Mouse (Mus musculus): ENCODE data around the gene Slc38a5. TPM values are rescaled to one million over a fixed set of nuclear protein-coding genes. Genes with fewer than 3 reads are reported as not detected.

Slc38a5 gene
- polyA plus RNA-seq (2011; ENCODE audit: insufficient read depth, insufficient read length, low read depth, missing spikeins), result 0.63 and 1.7 TPM in 2 replicates

- Histone ChIP-seq H3K36me3 (ENCODE audit: control insufficient read depth, insufficient read depth, low read length, poor library complexity, severe bottlenecking) (no peaks in the 10 kb centered on the region), H3K9ac (ENCODE audit: low read depth, poor library complexity, severe bottlenecking) (no peak within 1 kb of the TSS), H3K27me3 (ENCODE audit: control insufficient read depth, insufficient read depth, low read length, poor library complexity, severe bottlenecking) (no peaks in the 10 kb centered on the region), H3K4me3 (ENCODE audit: low read depth, low read length) (no peak within 1 kb of the TSS), H3K4me1 (ENCODE audit: control insufficient read depth, insufficient read depth, low read length) (no peaks in the 10 kb centered on the region), H3K9me3 (replicated peaks; ENCODE audit: control insufficient read depth, insufficient read depth, low read length, poor library complexity, severe bottlenecking) (no peaks in the 10 kb centered on the region), H3K27ac (ENCODE audit: insufficient read depth, low read length) (no peak within 1 kb of the TSS)
- TF ChIP-seq POLR2A (IDR thresholded peaks at IDR 0.05; ENCODE audit: insufficient read depth, low read length) (no peak), EP300 (IDR thresholded peaks at IDR 0.05; ENCODE audit: insufficient read depth, low read depth, low read length) (no peak), CTCF (IDR thresholded peaks at IDR 0.05; ENCODE audit: low read depth, low read length) (no peak)
Measured at GRCm38 (mm10) chrX:8271083-8271820, at the start of gene Slc38a5. TSS of gene Slc38a5 (plus strand) at chrX:8271133.

DNA sequence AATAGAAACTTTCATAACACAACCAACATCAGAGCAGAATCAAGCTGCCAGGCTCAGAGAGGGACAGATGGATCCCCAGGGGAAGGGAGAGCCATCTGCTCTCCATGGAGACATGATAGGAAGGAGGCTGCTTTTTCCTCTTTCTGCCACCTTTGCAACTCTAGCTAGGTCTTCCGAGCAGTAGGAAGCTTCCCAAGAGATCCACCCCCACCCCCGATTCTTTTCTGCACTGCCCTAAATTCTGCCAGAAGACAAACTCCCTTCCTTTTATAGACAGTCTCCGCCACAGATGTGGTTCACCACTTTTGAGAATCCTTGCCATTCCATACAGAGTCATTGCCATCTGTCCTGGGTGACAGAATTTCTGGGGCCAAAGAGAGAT is 48.6 kb upstream of the Slc38a5 start:
- TF ChIP-seq CTCF (IDR thresholded peaks at IDR 0.05; ENCODE audit: low read depth, low read length) (no peak), EP300 (IDR thresholded peaks at IDR 0.05; ENCODE audit: insufficient read depth, low read depth, low read length) (no peak), POLR2A (IDR thresholded peaks at IDR 0.05; ENCODE audit: insufficient read depth, low read length) (no peak)
- no peaks in the 10 kb centered on the region; the same call in 1 of the 2 replicates for H3K27me3 ChIP-seq (ENCODE audit: control insufficient read depth, insufficient read depth, low read length, poor library complexity, severe bottlenecking)
- no peak overlapping the region for H3K4me3 ChIP-seq (ENCODE audit: low read depth, low read length)

DNA sequence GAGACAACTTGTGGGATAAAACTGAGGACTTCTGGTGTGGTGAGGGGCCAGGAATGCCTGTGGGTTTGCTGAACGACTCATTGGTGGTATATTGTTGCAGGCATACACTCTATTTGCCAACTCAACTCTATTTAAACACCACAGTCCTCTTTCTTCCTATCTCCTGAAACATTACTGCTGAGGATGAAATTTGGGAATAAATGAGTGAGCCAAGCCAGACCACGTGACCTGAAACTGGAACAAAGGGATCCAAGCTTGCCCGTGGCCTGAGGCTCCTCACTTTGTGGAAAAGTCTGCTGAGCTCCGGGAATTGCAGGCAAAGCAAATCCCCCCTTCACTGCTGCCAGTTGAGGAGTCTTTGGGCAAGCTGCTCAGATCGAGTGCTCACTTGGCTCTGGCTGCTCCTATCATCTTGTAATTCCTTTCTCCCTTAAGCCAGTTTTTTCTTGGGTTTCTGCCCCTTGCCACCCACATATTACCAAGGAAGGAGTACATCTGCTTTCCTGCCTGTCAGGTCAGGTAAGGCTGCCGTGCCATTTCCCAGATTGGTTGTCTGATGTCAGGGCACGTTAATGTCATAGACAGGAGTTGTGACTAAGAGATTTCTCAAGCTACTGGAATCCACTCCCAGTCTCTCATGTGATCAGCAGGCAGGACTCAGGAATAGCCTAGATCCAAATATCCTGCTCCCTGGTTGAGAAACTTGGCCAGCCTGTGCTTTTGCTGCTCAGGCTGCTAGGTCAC is 48.1 kb upstream of the Slc38a5 start:
- Histone ChIP-seq H3K27ac (ENCODE audit: insufficient read depth, low read length) (no peak overlapping the region), H3K4me3 (ENCODE audit: low read depth, low read length) (no peak overlapping the region), H3K36me3 (ENCODE audit: control insufficient read depth, insufficient read depth, low read length, poor library complexity, severe bottlenecking) (no peaks in the 10 kb centered on the region), H3K27me3 (ENCODE audit: control insufficient read depth, insufficient read depth, low read length, poor library complexity, severe bottlenecking) (no peaks in the 10 kb centered on the region; the same call in 1 of the 2 replicates), H3K9ac (ENCODE audit: low read depth, poor library complexity, severe bottlenecking) (no peak overlapping the region), H3K4me1 (ENCODE audit: control insufficient read depth, insufficient read depth, low read length) (peaks cover 2% of the 10 kb centered on the region), H3K9me3 (replicated peaks; ENCODE audit: control insufficient read depth, insufficient read depth, low read length, poor library complexity, severe bottlenecking) (no peaks in the 10 kb centered on the region)
- no peak for TF ChIP-seq EP300 (IDR thresholded peaks at IDR 0.05; ENCODE audit: insufficient read depth, low read depth, low read length)
- no peak for TF ChIP-seq CTCF (IDR thresholded peaks at IDR 0.05; ENCODE audit: low read depth, low read length)
- no peak for TF ChIP-seq POLR2A (IDR thresholded peaks at IDR 0.05; ENCODE audit: insufficient read depth, low read length)

More for the DNA sequence above, 48.6 kb upstream of the Slc38a5 start:
- Histone ChIP-seq H3K27ac (ENCODE audit: insufficient read depth, low read length) (no peak overlapping the region), H3K9ac (ENCODE audit: low read depth, poor library complexity, severe bottlenecking) (no peak overlapping the region), H3K9me3 (replicated peaks; ENCODE audit: control insufficient read depth, insufficient read depth, low read length, poor library complexity, severe bottlenecking) (no peaks in the 10 kb centered on the region), H3K36me3 (ENCODE audit: control insufficient read depth, insufficient read depth, low read length, poor library complexity, severe bottlenecking) (no peaks in the 10 kb centered on the region), H3K4me1 (ENCODE audit: control insufficient read depth, insufficient read depth, low read length) (peaks cover 2% of the 10 kb centered on the region)

- Histone ChIP-seq H3K9ac (ENCODE audit: low read depth, poor library complexity, severe bottlenecking) (no peak overlapping the region), H3K27me3 (ENCODE audit: control insufficient read depth, insufficient read depth, low read length, poor library complexity, severe bottlenecking) (no peaks in the 10 kb centered on the region; the same call in 1 of the 2 replicates), H3K36me3 (ENCODE audit: control insufficient read depth, insufficient read depth, low read length, poor library complexity, severe bottlenecking) (no peaks in the 10 kb centered on the region), H3K27ac (ENCODE audit: insufficient read depth, low read length) (no peak overlapping the region), H3K4me3 (ENCODE audit: low read depth, low read length) (no peak overlapping the region), H3K4me1 (ENCODE audit: control insufficient read depth, insufficient read depth, low read length) (peaks cover 2% of the 10 kb centered on the region), H3K9me3 (replicated peaks; ENCODE audit: control insufficient read depth, insufficient read depth, low read length, poor library complexity, severe bottlenecking) (no peaks in the 10 kb centered on the region)
- TF ChIP-seq POLR2A (IDR thresholded peaks at IDR 0.05; ENCODE audit: insufficient read depth, low read length) (no peak), EP300 (IDR thresholded peaks at IDR 0.05; ENCODE audit: insufficient read depth, low read depth, low read length) (no peak), CTCF (IDR thresholded peaks at IDR 0.05; ENCODE audit: low read depth, low read length) (no peak)
Measured at GRCm38 (mm10) chrX:8223473-8223872, 47.5 kb upstream of the Slc38a5 start.

GRCm38 (mm10) chrX:8230272-8230671 is 40.7 kb upstream of the Slc38a5 start:
- H3K4me3 ChIP-seq (ENCODE audit: low read depth, low read length), result peak overlapping the region; percentile 59; the same call in 1 of the 2 replicates
- no peak for TF ChIP-seq CTCF (IDR thresholded peaks at IDR 0.05; ENCODE audit: low read depth, low read length)
- no peak for TF ChIP-seq EP300 (IDR thresholded peaks at IDR 0.05; ENCODE audit: insufficient read depth, low read depth, low read length)
- TF ChIP-seq POLR2A (IDR thresholded peaks at IDR 0.05; ENCODE audit: insufficient read depth, low read length), result no peak

More at GRCm38 (mm10) chrX:8230272-8230671, 40.7 kb upstream of the Slc38a5 start:
- no peaks in the 10 kb centered on the region for H3K4me1 ChIP-seq (ENCODE audit: control insufficient read depth, insufficient read depth, low read length)
- no peak overlapping the region for H3K27ac ChIP-seq (ENCODE audit: insufficient read depth, low read length)
- peak overlapping the region; percentile 37; the same call in 1 of the 2 replicates for H3K9ac ChIP-seq (ENCODE audit: low read depth, poor library complexity, severe bottlenecking)
- H3K27me3 ChIP-seq (ENCODE audit: control insufficient read depth, insufficient read depth, low read length, poor library complexity, severe bottlenecking), result no peaks in the 10 kb centered on the region
- H3K9me3 ChIP-seq (replicated peaks; ENCODE audit: control insufficient read depth, insufficient read depth, low read length, poor library complexity, severe bottlenecking), result no peaks in the 10 kb centered on the region
- H3K36me3 ChIP-seq (ENCODE audit: control insufficient read depth, insufficient read depth, low read length, poor library complexity, severe bottlenecking), result no peaks in the 10 kb centered on the region

Data from ES-Bruce4 (cell line).